Mouse (Mus musculus) erythroblast, embryonic 14.5 days (primary cell): Measurements from ENCODE around the gene Cds2. TPM values are rescaled to one million over a fixed set of nuclear protein-coding genes. Genes with fewer than 3 reads are reported as not detected.

Experiments
- H3K27me3 ChIP-seq: 2 replicates; pipeline ENCODE4 v1.6.1; 2012; ENCODE audit warnings: inconsistent platforms; ENCODE audit not compliant: control insufficient read depth
- H3K36me3 ChIP-seq: 2 replicates; pipeline ENCODE4 v1.6.1; 2012; ENCODE audit warnings: mild to moderate bottlenecking, inconsistent platforms; ENCODE audit not compliant: control insufficient read depth
- H3K4me1 ChIP-seq: 2 replicates; pipeline ENCODE4 v1.6.1; 2012; ENCODE audit warnings: inconsistent platforms; ENCODE audit not compliant: control insufficient read depth
- H3K4me3 ChIP-seq: replicated peaks from 2 replicates; pipeline ENCODE3; 2012; ENCODE audit warnings: moderate library complexity, mild to moderate bottlenecking, inconsistent platforms
- H3K9me3 ChIP-seq: 2 replicates; pipeline ENCODE4 v1.6.1; 2012; ENCODE audit warnings: low read length, inconsistent platforms, mixed read lengths; ENCODE audit not compliant: control insufficient read depth
- GATA1 ChIP-seq: IDR thresholded peaks from 2 replicates; pipeline ENCODE4 v1.6.1; 2012; ENCODE audit warnings: low read length, inconsistent platforms, mixed read lengths
- TAL1 ChIP-seq: IDR thresholded peaks from 3 replicates; pipeline ENCODE4 v1.6.1; 2012; ENCODE audit warnings: low read length, inconsistent platforms, mixed read lengths
- polyA plus RNA-seq: library from polyadenylated mRNA; stranded (reverse); fragments of >175 nt; gene quantifications from 2 replicates; pipeline ENCODE4 v1.2.3, GENCODE M21; 2012

Gene Cds2
- polyA plus RNA-seq, 1 experiment: 0.64 TPM

GRCm38 (mm10) chr2:132263421-132264265 lies 695 bp downstream of the Cds2 start:
- Histone ChIP-seq H3K4me1 (peaks cover 44% of the 10 kb centered on the region), H3K9me3 (no peaks in the 10 kb centered on the region), H3K36me3 (peaks cover 14% of the 10 kb centered on the region), H3K4me3 (peak overlapping the region; percentile 97), H3K27me3 (no peaks in the 10 kb centered on the region)
- TF ChIP-seq GATA1 (no peak), TAL1 (no peak)

- H3K4me1 ChIP-seq: peaks cover 50% of the 10 kb centered on the region
- peaks cover 12% of the 10 kb centered on the region for H3K36me3 ChIP-seq
- peak overlapping the region; percentile 97 for H3K4me3 ChIP-seq
- no peak for TF ChIP-seq TAL1
- TF ChIP-seq GATA1: no peak
- no peaks in the 10 kb centered on the region for H3K9me3 ChIP-seq
- H3K27me3 ChIP-seq: no peaks in the 10 kb centered on the region
Observed at GRCm38 (mm10) chr2:132264266-132264710, 1.3 kb downstream of the Cds2 start.

- no peak for TF ChIP-seq GATA1
- TF ChIP-seq TAL1: no peak
- no peaks in the 10 kb centered on the region for H3K9me3 ChIP-seq
- H3K4me1 ChIP-seq: peaks cover 55% of the 10 kb centered on the region
- H3K4me3 ChIP-seq: no peak overlapping the region
- peaks cover 7% of the 10 kb centered on the region for H3K36me3 ChIP-seq
- no peaks in the 10 kb centered on the region for H3K27me3 ChIP-seq
Observed at GRCm38 (mm10) chr2:132265196-132265595, 2.2 kb downstream of the Cds2 start.

GRCm38 (mm10) chr2:132266086-132266485 lies 3.1 kb downstream of the Cds2 start:
- Histone ChIP-seq H3K4me3 (no peak overlapping the region), H3K36me3 (peaks cover 4% of the 10 kb centered on the region), H3K4me1 (peaks cover 62% of the 10 kb centered on the region), H3K9me3 (no peaks in the 10 kb centered on the region), H3K27me3 (no peaks in the 10 kb centered on the region)
- TF ChIP-seq GATA1 (no peak), TAL1 (no peak)

GRCm38 (mm10) chr2:132269217-132269616 lies 6.3 kb downstream of the Cds2 start:
- H3K4me3 ChIP-seq: peak overlapping the region; percentile 24
- peaks cover 7% of the 10 kb centered on the region for H3K36me3 ChIP-seq
- H3K4me1 ChIP-seq: peaks cover 54% of the 10 kb centered on the region
- no peak for TF ChIP-seq GATA1
- TF ChIP-seq TAL1: no peak
- no peaks in the 10 kb centered on the region for H3K27me3 ChIP-seq
- no peaks in the 10 kb centered on the region for H3K9me3 ChIP-seq

- no peaks in the 10 kb centered on the region for H3K9me3 ChIP-seq
- peaks cover 7% of the 10 kb centered on the region for H3K36me3 ChIP-seq
- no peaks in the 10 kb centered on the region for H3K27me3 ChIP-seq
- TF ChIP-seq GATA1 (no peak), TAL1 (peak; percentile 28; the same call in 1 of the 3 replicates)
- H3K4me3 ChIP-seq: peak overlapping the region; percentile 28
- peaks cover 43% of the 10 kb centered on the region for H3K4me1 ChIP-seq
Observed at GRCm38 (mm10) chr2:132270331-132270951, 7.5 kb downstream of the Cds2 start.

GRCm38 (mm10) chr2:132272694-132273389 lies 9.9 kb downstream of the Cds2 start:
- Histone ChIP-seq H3K4me3 (no peak overlapping the region), H3K4me1 (peaks cover 40% of the 10 kb centered on the region), H3K27me3 (no peaks in the 10 kb centered on the region), H3K9me3 (no peaks in the 10 kb centered on the region), H3K36me3 (peaks cover 4% of the 10 kb centered on the region)
- TF ChIP-seq GATA1 (no peak), TAL1 (no peak)

GRCm38 (mm10) chr2:132275527-132275926 lies 12.6 kb downstream of the Cds2 start:
- no peaks in the 10 kb centered on the region for H3K9me3 ChIP-seq
- no peak for TF ChIP-seq GATA1
- no peak for TF ChIP-seq TAL1
- no peak overlapping the region for H3K4me3 ChIP-seq
- peaks cover 11% of the 10 kb centered on the region for H3K36me3 ChIP-seq
- peaks cover 23% of the 10 kb centered on the region for H3K4me1 ChIP-seq
- no peaks in the 10 kb centered on the region for H3K27me3 ChIP-seq

GRCm38 (mm10) chr2:132276249-132276648 lies 13.3 kb downstream of the Cds2 start:
- H3K4me3 ChIP-seq: no peak overlapping the region
- TF ChIP-seq GATA1 (no peak), TAL1 (no peak)
- H3K9me3 ChIP-seq: no peaks in the 10 kb centered on the region
- H3K27me3 ChIP-seq: no peaks in the 10 kb centered on the region
- H3K36me3 ChIP-seq: peaks cover 16% of the 10 kb centered on the region
- H3K4me1 ChIP-seq: peaks cover 16% of the 10 kb centered on the region
